Mouse (Mus musculus): ENCODE results near the gene P3h3. TPM values are rescaled to one million over a fixed set of nuclear protein-coding genes. Genes with fewer than 3 reads are reported as not detected.

Gene P3h3
- polyA plus RNA-seq, 1 experiment, result 9.3 TPM

DNA sequence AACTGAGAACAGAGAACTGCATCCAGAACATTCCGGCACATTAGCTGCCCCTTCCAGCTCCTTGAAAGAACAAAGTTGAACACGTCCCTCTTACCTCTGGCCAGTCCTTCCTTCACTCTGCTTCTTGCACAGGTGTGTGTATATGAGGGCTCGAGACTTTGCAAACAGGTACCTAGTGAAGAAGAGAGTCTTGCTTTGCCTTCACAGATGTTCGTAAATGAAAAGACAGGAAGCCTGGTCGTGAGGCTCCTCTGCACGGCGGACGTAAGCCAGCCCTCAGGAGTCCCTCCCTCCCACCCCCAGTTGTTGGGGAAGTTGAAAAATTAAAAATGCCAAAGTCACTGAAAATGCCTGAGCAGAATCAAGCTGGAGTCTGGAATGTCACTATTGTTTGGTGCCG is 30.4 kb upstream of the P3h3 start, which contains the start of gene Cd4:
TSS of gene Cd4 (minus strand) at position 236 of the 400 bp plus-strand sequence.
- H3K27me3 ChIP-seq (ENCODE audit: control insufficient read depth, insufficient read depth, low read length), result no peaks in the 10 kb centered on the region
- no peak for DNase-seq (ENCODE audit: low read depth in 1 of 2, low spot score in 2 of 2)
- TF ChIP-seq POLR2A (IDR thresholded peaks at IDR 0.05; ENCODE audit: low read depth, low read length), result no peak
- no peak for TF ChIP-seq CTCF (IDR thresholded peaks at IDR 0.05; ENCODE audit: extremely low read depth, insufficient read depth, insufficient read length, insufficient replicate concordance)
- WGBS, result 45% methylated on average over 9 of the region's 9 CpGs
- H3K36me3 ChIP-seq (ENCODE audit: control insufficient read depth, insufficient read depth, low read length), result no peaks in the 10 kb centered on the region
- H3K27ac ChIP-seq (ENCODE audit: insufficient read depth, low read length), result peak within 1 kb of the TSS; percentile 54; the same call in 1 of the 2 replicates
- H3K4me1 ChIP-seq (ENCODE audit: control insufficient read depth, insufficient read depth, insufficient read length), result peaks cover 3% of the 10 kb centered on the region; the same call in 1 of the 2 replicates
- peak within 1 kb of the TSS; percentile 61 for H3K4me3 ChIP-seq (ENCODE audit: extremely low read depth, insufficient read depth, insufficient read length)

DNA sequence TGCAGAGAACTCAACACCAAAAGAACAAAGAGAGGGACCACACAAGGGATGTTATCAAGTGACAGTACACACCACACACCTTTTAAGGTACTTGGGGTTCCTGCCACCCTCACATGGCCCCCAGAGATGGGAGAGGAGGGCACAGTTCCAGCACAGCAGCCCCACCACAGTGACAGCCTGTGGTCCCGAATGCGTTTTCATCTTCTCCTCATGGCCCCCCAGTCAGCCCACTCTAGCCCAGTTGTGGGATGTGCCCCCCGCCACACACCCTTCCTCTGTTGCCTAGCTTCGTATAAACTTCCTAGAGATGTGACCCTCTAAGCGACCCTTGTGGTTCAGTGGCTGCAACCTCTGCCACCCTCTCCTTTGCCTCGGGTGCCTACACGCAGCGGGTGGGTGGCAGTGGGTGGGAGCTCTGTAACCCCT is 28.4 kb upstream of the P3h3 start:
- WGBS, result 46% methylated on average over 8 of the region's 8 CpGs
- peak overlapping the region; percentile 42 for H3K4me3 ChIP-seq (ENCODE audit: extremely low read depth, insufficient read depth, insufficient read length)
- H3K4me1 ChIP-seq (ENCODE audit: control insufficient read depth, insufficient read depth, insufficient read length), result peaks cover 3% of the 10 kb centered on the region; the same call in 1 of the 2 replicates
- peak overlapping the region; percentile 39; the same call in 1 of the 2 replicates for H3K27ac ChIP-seq (ENCODE audit: insufficient read depth, low read length)
- DNase-seq (ENCODE audit: low read depth in 1 of 2, low spot score in 2 of 2), result no peak
- H3K36me3 ChIP-seq (ENCODE audit: control insufficient read depth, insufficient read depth, low read length), result no peaks in the 10 kb centered on the region
- H3K27me3 ChIP-seq (ENCODE audit: control insufficient read depth, insufficient read depth, low read length), result no peaks in the 10 kb centered on the region
- TF ChIP-seq CTCF (IDR thresholded peaks at IDR 0.05; ENCODE audit: extremely low read depth, insufficient read depth, insufficient read length, insufficient replicate concordance) (no peak), POLR2A (IDR thresholded peaks at IDR 0.05; ENCODE audit: low read depth, low read length) (no peak)

DNA sequence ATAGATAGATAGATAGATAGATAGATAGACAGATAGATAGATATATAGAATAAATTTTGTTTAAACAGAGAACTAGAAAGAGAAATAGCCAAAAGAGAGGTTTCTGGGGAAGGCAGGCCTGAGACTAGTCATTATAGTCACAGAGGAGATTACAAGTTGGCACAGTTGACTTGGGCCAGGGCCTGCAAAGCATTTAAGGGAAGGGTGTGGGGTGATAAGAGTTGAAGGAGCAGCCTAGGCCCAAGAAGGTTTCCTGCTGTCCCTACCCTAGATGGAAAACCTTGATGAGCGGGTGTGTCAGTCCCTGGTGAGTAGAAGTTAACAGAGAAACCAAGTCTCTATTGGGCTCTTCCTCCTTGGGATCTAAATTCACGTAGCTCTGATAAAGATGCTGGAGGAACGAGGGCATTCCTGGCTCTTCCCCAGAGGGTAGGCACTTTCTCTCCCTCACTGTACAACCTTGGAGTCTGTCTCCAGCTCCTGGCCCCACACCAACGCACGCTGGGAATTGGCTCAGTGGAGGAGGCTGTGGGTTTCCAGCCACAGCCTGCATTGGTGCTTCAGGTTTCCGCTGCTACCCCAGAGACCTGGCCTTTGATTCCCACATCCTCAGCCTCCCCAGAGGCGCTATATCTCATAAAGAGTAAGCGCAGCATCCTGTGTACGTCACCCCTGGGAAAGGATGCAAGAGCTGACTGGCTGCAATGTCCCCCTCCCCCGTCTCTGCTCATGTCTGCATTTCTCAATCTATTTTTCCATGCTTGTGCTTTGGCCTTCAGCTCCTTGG is 27.4 kb upstream of the P3h3 start:
- TF ChIP-seq POLR2A (IDR thresholded peaks at IDR 0.05; ENCODE audit: low read depth, low read length), result no peak
- TF ChIP-seq CTCF (IDR thresholded peaks at IDR 0.05; ENCODE audit: extremely low read depth, insufficient read depth, insufficient read length, insufficient replicate concordance), result no peak
- H3K4me3 ChIP-seq (ENCODE audit: extremely low read depth, insufficient read depth, insufficient read length), result peak overlapping the region; percentile 14; the same call in 1 of the 2 replicates
- WGBS, result 42% methylated on average over 10 of the region's 10 CpGs
- DNase-seq (ENCODE audit: low read depth in 1 of 2, low spot score in 2 of 2), result no peak
- H3K36me3 ChIP-seq (ENCODE audit: control insufficient read depth, insufficient read depth, low read length), result no peaks in the 10 kb centered on the region
- peaks cover 3% of the 10 kb centered on the region; the same call in 1 of the 2 replicates for H3K4me1 ChIP-seq (ENCODE audit: control insufficient read depth, insufficient read depth, insufficient read length)
- peak overlapping the region; percentile 41 for H3K27ac ChIP-seq (ENCODE audit: insufficient read depth, low read length)
- no peaks in the 10 kb centered on the region for H3K27me3 ChIP-seq (ENCODE audit: control insufficient read depth, insufficient read depth, low read length)

DNA sequence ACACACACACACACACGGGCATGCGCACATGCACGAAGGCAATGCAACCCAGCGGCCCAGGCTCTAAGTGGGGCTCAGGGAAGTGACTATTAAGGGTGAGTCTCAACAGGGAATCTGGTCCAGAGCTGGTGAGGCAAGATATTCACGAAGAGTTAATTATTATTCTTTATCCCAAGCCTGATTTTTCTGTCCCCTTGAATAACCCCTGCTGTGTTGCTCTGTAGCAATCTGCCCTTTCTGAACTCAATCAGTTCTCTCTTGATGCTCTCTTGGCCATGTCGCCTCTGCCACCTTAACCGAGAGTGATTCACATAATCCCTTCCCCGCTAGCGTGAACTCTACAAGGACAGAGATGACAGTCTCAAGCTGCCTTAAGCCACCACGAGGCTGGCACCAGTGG is 25.8 kb upstream of the P3h3 start:
- no peak overlapping the region for H3K27ac ChIP-seq (ENCODE audit: insufficient read depth, low read length)
- DNase-seq (ENCODE audit: low read depth in 1 of 2, low spot score in 2 of 2), result no peak
- 86% methylated on average over 10 of the region's 10 CpGs for WGBS
- no peaks in the 10 kb centered on the region for H3K27me3 ChIP-seq (ENCODE audit: control insufficient read depth, insufficient read depth, low read length)
- no peaks in the 10 kb centered on the region for H3K36me3 ChIP-seq (ENCODE audit: control insufficient read depth, insufficient read depth, low read length)
- TF ChIP-seq POLR2A (IDR thresholded peaks at IDR 0.05; ENCODE audit: low read depth, low read length) (no peak), CTCF (IDR thresholded peaks at IDR 0.05; ENCODE audit: extremely low read depth, insufficient read depth, insufficient read length, insufficient replicate concordance) (no peak)
- H3K4me1 ChIP-seq (ENCODE audit: control insufficient read depth, insufficient read depth, insufficient read length), result peaks cover 3% of the 10 kb centered on the region; the same call in 1 of the 2 replicates
- H3K4me3 ChIP-seq (ENCODE audit: extremely low read depth, insufficient read depth, insufficient read length), result no peak overlapping the region

DNA sequence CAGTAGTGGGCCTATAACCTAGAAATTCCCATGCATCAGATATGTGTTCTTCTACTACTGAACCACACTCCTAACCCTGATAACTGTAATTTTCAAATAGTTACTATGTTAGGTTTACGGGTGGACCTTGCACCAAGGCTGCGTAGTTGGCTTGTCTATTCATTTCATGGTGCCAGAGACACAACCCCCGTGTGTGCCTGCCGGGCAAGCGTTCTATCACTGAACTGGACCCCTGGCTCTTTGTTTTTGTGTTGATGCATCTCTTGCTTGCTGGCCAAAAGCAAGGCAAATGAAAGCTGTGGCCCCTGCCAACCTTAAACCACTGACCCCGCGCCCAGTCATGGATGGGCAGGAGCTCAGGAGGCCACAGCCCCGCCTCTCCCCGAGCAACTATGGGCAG is 24.3 kb upstream of the P3h3 start:
- no peaks in the 10 kb centered on the region for H3K27me3 ChIP-seq (ENCODE audit: control insufficient read depth, insufficient read depth, low read length)
- no peak for DNase-seq (ENCODE audit: low read depth in 1 of 2, low spot score in 2 of 2)
- no peak overlapping the region for H3K4me3 ChIP-seq (ENCODE audit: extremely low read depth, insufficient read depth, insufficient read length)
- WGBS, result 91% methylated on average over 9 of the region's 9 CpGs
- no peak overlapping the region for H3K27ac ChIP-seq (ENCODE audit: insufficient read depth, low read length)
- TF ChIP-seq POLR2A (IDR thresholded peaks at IDR 0.05; ENCODE audit: low read depth, low read length) (no peak), CTCF (IDR thresholded peaks at IDR 0.05; ENCODE audit: extremely low read depth, insufficient read depth, insufficient read length, insufficient replicate concordance) (no peak)
- H3K4me1 ChIP-seq (ENCODE audit: control insufficient read depth, insufficient read depth, insufficient read length), result peaks cover 3% of the 10 kb centered on the region; the same call in 1 of the 2 replicates
- H3K36me3 ChIP-seq (ENCODE audit: control insufficient read depth, insufficient read depth, low read length), result no peaks in the 10 kb centered on the region

DNA sequence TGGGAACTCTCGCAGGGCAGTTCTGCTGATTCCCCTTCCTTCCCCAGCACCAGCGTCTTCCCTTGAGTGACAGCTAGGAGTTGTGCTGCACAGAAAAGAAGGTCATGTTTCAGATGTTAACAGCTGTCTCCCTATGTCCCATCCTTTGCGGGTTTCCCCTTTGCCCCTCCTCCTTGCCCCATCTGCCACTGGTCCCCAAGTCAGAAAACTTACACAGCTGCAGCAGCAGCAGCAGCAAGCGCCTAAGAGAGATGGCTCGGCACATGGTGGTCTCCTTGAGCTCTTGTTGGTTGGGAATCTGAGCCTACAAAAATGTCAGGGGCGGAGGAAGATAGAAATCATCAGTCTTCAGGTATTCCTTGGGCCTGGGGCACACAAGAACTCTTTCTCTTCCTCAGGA is 21.8 kb upstream of the P3h3 start:
- no peak for DNase-seq (ENCODE audit: low read depth in 1 of 2, low spot score in 2 of 2)
- Histone ChIP-seq H3K4me3 (ENCODE audit: extremely low read depth, insufficient read depth, insufficient read length) (no peak overlapping the region), H3K27me3 (ENCODE audit: control insufficient read depth, insufficient read depth, low read length) (no peaks in the 10 kb centered on the region), H3K27ac (ENCODE audit: insufficient read depth, low read length) (no peak overlapping the region), H3K4me1 (ENCODE audit: control insufficient read depth, insufficient read depth, insufficient read length) (no peaks in the 10 kb centered on the region), H3K36me3 (ENCODE audit: control insufficient read depth, insufficient read depth, low read length) (no peaks in the 10 kb centered on the region)
- TF ChIP-seq POLR2A (IDR thresholded peaks at IDR 0.05; ENCODE audit: low read depth, low read length) (no peak), CTCF (IDR thresholded peaks at IDR 0.05; ENCODE audit: extremely low read depth, insufficient read depth, insufficient read length, insufficient replicate concordance) (no peak)
- WGBS, result 59% methylated on average over 6 of the region's 6 CpGs

DNA sequence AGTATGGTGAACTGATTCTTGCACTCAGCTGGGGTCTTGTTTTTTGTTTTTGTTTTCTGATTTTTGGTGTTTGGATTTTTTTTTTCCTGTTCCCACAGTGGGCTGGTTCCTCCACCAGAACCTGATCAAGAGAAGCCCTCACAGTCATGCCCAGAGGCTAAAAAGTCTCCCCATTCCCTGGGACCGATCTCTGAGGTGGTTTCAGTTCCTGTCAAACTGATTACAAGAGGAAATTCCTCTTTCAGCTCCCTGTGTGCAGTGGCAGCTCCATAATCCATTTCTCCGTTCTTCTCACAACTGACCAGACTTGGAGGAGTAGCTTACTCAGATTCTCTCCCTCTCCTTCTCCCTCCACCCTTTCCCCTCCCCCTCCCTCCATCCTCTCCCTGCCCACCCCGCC is 16.8 kb upstream of the P3h3 start:
- Histone ChIP-seq H3K4me1 (ENCODE audit: control insufficient read depth, insufficient read depth, insufficient read length) (no peaks in the 10 kb centered on the region), H3K36me3 (ENCODE audit: control insufficient read depth, insufficient read depth, low read length) (no peaks in the 10 kb centered on the region), H3K4me3 (ENCODE audit: extremely low read depth, insufficient read depth, insufficient read length) (no peak overlapping the region), H3K27me3 (ENCODE audit: control insufficient read depth, insufficient read depth, low read length) (no peaks in the 10 kb centered on the region), H3K27ac (ENCODE audit: insufficient read depth, low read length) (no peak overlapping the region)
- DNase-seq (ENCODE audit: low read depth in 1 of 2, low spot score in 2 of 2), result no peak
- no peak for TF ChIP-seq CTCF (IDR thresholded peaks at IDR 0.05; ENCODE audit: extremely low read depth, insufficient read depth, insufficient read length, insufficient replicate concordance)
- TF ChIP-seq POLR2A (IDR thresholded peaks at IDR 0.05; ENCODE audit: low read depth, low read length), result no peak
- WGBS, result 37% methylated on average over 2 of the region's 3 CpGs
